Mouse (Mus musculus): ENCODE measurements at regions not wholly inside any gene's neighbourhood (a gene's known extent, or its start where the extent isn't known, plus 50 kb on each side); places are given as distances from the start of the nearest gene placed in this dataset.

GRCm38 (mm10) chr9:31583983-31584382 lies 119.7 kb upstream of the Tmem45b start:
- no peak for DNase-seq (ENCODE audit: low read depth, low spot score)

DNA sequence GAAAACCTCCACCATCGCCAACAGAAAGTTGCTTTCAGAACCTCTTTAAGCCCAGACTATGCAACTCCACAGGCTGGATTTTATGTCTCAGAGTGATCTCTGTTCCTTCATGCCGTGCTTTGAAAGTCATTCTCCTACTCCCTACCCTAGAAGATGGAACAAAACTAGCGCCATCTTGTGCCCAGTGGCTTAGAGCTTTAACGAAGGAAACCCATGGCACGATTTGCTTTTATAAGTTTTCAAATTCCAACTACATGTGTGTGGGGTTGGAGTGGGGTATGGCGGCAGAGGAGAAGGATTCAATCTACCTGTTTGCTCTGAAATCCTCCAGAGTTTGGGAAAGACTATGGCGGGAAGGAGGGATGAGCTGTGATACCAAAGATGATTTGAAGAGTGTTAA lies 118.7 kb upstream of the Tmem45b start:
- no peak for DNase-seq (ENCODE audit: low read depth, low spot score)

DNA sequence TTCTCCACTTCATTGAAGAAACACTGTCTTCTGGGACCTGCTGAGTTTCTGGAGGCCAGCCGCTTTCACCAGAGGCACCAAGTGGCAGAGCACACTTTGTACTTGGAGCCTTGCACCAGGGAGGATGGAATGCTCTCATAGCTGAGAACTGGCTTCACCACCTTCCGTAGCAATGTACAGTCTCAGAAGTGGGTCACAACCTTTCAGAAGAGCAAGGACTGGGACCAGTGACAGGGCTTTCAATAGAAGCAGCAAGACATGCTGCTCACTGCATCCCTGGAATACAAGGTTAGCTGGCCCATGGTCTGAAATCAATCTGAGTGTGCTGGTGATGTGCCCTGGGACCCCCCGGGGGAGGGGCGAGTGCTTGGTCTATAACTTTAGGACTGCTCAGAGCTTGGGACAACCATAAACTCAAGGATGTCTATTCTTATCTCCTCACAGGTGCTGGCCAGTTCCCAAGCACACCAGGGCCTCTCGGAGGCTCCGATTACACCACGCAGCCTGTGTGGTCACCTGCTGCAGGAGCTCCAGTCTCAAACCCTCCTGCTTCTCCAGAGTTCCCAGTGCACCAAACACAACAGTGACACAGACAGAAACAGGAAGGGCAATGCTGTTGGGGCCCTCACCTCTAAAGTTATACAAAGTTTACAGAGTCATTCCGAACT lies 114.4 kb upstream of the Tmem45b start:
- DNase-seq (ENCODE audit: low read depth, low spot score), result no peak

DNA sequence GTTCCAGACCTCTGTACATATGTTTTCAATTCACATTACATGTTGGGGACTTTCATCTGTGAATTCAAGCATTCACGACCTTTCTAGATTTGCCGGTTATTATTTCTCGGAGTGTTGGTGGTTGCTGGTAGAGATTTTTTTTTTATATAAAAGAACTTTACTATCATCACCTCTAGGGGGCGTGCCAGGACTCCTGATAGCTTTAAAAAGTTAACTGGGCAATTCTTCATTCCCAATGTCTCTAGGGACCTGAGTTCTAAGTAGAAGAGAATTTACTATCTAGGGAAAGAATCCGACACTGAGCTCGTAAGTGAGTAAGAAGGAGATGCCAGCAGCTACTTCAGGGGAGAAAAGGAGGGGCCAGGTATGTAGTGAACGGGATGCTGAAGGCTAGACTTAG lies 112.8 kb upstream of the Tmem45b start:
- no peak for DNase-seq (ENCODE audit: low read depth, low spot score)

DNA sequence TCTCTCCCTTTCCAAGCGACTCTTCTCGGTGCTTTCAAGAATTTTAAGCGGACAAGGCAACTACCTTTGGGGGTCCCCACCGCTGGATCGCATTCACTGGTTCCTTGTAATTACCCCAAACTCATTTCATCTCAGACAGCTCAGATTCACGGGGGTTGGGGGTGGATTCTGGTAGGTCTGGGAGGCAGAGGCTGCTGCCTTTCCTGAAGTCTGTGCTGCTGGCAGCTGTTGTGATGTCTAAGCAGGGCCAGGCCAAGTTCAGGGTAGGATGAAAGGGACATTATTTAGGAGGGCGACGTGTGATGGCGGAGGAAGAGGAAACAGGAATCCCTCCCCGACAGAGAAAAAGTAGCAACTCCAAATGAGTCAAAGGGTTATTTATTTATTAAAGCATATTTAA lies 102.8 kb upstream of the Tmem45b start:
- DNase-seq (ENCODE audit: low read depth, low spot score), result no peak

- peak; percentile 38 for DNase-seq (ENCODE audit: low read depth, low spot score)
Measured at GRCm38 (mm10) chr9:31566257-31567007, 102.2 kb upstream of the Tmem45b start.

GRCm38 (mm10) chr9:31564996-31565773 lies 100.9 kb upstream of the Tmem45b start:
- no peak for DNase-seq (ENCODE audit: low read depth, low spot score)

GRCm38 (mm10) chr9:31563541-31563940 lies 99.3 kb upstream of the Tmem45b start:
- no peak for DNase-seq (ENCODE audit: low read depth, low spot score)

- no peak for DNase-seq (ENCODE audit: low read depth, low spot score)
Measured at GRCm38 (mm10) chr9:31560226-31560556, 95.9 kb upstream of the Tmem45b start.

DNA sequence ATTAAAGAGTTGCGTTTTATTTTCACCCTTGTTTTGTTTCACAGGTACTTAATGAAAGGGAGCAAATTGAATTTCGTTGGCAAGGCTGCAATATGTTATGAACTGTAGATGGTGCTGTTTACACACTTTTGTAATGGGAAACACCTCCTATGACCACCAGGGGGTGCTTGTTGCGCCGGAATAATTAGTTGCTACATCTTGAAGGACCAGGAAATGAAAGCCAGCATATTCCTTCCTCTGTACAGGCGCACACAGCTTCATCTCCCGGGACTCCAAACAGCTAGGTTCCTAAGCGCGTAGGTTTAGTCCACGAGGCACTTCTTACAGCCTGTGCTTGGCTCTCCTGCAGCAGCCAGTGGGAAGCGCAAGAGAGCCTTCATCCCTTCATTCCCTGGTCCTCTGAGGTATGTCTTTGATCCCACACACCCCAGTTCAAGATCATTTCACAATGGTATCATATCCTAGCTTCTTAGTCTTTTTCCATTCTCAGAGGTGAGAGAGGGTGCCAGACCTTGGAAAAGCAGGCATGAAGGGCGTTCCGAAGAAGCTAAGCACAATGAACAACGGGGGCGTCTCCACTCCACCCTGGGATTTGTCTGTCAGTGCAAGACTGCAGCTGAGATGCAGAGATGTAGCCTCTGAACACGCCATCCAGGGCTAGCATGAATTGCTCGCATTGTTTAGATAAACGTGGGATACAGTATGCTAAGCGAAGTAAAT lies 95.4 kb upstream of the Tmem45b start:
- DNase-seq (ENCODE audit: low read depth, low spot score), result peak; percentile 63

- DNase-seq (ENCODE audit: low read depth, low spot score), result no peak
Measured at GRCm38 (mm10) chr9:31543691-31544052, 79.4 kb upstream of the Tmem45b start.

DNA sequence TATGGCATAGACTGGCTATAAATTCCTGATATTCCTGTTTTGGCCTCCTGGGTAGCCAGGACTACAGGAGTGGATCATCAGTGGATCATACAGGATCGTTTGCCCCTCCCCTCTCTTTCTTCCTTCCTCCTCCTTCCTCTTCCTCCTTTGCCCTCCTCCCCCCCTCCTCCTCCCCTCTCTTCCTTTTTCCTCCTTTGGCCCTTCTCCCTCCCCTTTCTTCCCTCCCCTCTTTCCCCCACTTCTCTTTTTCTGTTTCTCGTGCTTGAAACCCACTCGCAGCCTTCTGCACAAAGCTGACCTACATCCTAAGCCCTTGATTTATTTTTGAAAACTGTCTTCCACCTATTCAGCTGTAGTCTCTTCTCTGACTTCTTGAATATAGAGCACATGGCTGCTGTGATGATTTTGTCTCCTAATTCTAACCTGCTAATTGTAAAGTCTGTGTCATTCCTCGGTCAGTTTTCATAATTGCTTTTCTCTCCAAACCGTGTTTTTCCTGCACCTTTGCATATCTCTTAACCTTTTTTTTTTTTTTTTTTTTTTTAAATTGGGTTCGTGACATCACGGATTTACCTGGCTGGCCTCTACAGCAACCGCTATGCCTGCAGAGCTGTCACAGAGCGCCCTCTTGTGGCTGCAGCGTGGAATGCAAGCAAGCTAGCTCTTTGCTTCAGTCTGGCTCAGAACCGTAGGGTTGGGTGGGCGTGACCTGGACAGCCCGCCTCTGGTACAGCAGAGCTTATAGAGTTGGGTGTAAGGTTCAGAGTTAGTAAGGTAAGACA lies 78.8 kb upstream of the Tmem45b start:
- DNase-seq (ENCODE audit: low read depth, low spot score), result peak; percentile 70

DNA sequence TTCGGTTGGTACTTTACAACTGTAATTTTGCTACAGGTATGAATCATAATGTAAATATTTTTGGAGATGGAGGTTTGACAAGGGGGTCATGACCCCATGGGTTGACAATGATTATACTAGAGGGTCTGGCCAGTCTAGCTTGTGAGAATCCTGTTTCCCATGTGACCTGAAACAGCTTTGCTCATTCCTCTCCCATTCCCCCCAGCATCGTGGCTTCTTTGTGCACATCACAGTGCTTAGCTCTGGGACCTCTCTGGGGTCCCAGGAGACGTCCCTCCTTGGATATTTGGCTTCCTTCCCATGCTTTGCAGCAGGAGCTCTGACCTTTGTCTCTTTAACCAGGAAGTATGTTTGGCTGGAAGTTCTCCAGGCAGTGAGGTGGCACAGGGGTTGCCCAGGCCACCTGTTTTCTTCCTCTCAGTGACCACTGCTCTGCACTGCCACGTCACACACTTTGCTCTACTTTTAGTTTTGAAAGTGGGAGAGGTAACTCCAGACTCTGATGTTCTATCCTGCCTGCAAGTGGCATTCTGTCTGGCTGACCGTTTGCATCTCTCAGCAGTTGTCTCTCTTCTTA lies 77.4 kb upstream of the Tmem45b start:
- DNase-seq (ENCODE audit: low read depth, low spot score), result no peak

GRCm38 (mm10) chr9:31538458-31539210 lies 74.4 kb upstream of the Tmem45b start:
- no peak for DNase-seq (ENCODE audit: low read depth, low spot score)

DNA sequence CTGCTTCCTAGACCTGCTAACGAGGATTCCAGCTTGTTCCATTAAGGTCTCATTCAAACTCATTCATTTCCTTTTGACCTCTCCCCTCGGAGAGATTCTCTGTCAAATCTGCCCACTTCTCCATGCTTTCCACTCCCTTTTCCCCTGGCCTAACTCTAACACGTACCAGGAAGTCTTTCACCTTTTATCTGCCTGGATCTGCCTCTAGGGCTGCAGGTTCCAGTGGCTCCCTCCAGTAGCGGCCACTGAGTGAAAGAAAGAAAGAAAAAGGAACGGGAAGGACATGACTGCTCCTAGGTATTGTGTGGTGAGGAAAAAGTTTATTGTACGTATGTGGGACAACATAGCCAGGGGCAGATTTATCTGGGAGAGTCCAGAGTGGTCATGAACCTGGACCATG lies 64.8 kb upstream of the Tmem45b start:
- DNase-seq (ENCODE audit: low read depth, low spot score), result no peak

DNA sequence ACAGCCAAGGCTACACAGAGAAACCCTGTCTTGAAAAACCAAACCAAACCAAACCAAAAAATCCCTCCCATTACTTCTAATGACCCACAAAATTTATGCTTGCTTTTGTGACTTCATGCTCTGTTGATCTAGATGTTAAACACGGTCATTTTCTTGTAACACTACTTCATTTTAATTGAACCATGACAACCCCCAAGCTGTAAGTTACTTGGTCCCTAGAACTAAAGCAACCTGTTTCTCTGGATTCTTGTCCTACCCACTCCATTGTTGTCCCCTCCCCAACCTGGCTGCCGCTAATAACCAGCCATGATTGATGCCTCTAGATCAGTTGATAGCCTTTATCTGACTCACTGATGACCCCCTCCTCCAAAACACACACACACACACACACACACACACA lies 63.0 kb upstream of the Tmem45b start:
- no peak for DNase-seq (ENCODE audit: low read depth, low spot score)
